Mouse (Mus musculus): ENCODE data around the gene Pacsin2.

GRCm38 (mm10) chr15:83469279-83469821, 4.9 kb upstream of the Pacsin2 start:
- TF ChIP-seq CTCF (IDR thresholded peaks at IDR 0.05; ENCODE audit: low read depth, low read length) (no peak), GATA1 (IDR thresholded peaks at IDR 0.05; ENCODE audit: borderline replicate concordance, low read length) (no peak)

Data from G1E (cell line).